Mouse (Mus musculus): ENCODE measurements around the gene Ap3b1.

The Ap3b1 gene

DNA sequence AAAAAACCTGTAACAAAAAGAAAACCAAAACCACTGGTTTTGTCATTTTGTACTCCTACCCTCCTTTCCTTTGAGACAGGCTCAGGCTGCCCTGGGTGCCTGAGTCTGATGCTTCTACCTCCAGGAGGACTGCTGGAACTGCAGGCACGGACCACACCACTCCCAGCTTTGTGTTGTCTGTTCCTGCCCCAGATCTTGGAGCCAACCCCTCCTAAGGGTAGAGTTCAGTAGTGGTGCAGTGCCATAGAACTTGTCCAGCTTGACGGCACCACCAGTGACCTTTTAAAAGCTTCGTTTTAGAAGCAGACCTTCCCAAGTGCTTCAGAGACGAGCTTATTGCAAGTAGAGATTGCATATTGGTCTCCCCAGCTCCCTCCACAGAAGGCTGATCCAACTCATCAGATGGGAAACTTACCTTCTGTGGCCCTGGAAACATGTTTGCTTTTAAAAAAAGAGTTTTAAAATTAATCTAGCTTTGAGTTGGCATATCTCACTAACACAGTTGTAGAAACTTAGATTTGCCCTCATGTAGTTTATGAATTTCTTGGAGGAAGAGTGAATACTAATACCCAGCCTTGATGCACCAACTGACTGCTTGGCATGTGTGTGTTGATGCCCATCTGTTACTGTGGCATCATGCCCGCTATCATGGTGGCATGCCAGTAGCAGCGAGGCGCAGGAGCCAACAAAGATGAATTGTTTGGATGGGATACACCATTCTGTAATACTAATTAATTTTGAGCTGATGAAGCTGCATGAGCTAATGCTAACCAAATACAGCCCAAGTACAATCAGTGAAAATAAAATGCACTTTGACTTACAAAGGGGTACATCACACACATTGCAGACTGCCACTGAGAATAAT lies 17.0 kb downstream of the Ap3b1 start:
- DNase-seq, result no peak

- DNase-seq, result no peak
Measured at GRCm38 (mm10) chr13:94379006-94379405, 20.2 kb downstream of the Ap3b1 start.

DNA sequence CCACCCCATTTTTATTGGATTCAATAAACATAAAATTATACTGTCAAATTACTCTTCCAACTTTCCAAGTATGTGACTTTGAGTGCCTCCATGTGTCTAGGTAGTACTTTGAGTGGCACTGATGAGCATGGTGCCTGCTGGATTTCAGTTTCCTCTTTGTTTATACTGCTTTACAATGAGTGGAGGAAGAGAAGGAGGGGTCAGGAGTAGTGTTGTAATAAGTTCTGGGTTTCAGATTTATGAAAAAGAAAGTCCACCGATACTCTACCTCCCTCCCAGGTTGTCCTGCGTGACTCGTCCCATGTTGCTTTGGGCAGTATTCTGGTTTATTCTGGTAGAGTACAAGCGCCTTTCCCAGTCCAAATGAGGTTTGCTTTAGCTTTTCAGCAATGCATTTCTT lies 22.7 kb downstream of the Ap3b1 start:
- no peak for DNase-seq

- no peak for DNase-seq
Measured at GRCm38 (mm10) chr13:94381829-94382675, 23.3 kb downstream of the Ap3b1 start.

GRCm38 (mm10) chr13:94384931-94385570 lies 26.3 kb downstream of the Ap3b1 start:
- no peak for DNase-seq

DNA sequence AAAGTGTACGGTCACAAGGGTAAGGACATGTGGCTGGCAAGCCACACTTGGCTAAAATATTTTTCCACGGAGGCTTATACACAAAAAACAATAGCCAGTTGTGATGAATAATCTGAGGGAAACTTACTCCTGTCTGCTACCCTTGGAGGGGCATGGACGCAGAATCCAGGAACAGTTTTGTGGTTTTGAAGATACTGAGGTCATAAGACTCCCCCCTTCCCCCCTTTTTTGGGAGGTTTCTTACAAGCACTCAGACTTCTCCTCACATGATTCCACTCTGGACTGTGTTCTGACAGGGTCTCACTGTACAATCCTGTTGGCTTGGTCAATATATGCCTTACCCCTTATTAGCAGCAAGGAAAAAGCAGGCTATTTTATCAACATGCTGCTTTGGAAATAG lies 29.8 kb downstream of the Ap3b1 start:
- no peak for DNase-seq

GRCm38 (mm10) chr13:94389541-94389940 lies 30.8 kb downstream of the Ap3b1 start:
- DNase-seq, result no peak

DNA sequence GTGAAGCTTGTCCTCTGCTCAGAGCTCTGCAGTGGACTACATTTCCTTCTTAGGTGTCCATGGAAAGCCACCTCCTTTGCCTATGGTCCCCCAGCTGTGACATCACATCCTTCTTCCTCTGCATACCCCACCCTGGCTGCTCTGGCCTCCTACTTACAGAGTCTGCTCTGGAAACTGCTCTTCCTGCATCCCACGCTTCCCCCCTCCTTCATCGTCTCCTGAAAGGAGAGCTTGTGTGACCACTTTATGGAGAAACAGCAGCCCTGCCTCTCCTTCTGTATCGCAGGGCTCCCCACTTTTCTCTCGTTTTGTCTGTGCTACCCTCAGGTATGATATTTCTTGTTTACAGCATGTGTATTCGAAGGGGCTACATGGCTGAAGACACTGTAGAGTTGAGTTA lies 33.5 kb downstream of the Ap3b1 start:
- DNase-seq, result no peak

DNA sequence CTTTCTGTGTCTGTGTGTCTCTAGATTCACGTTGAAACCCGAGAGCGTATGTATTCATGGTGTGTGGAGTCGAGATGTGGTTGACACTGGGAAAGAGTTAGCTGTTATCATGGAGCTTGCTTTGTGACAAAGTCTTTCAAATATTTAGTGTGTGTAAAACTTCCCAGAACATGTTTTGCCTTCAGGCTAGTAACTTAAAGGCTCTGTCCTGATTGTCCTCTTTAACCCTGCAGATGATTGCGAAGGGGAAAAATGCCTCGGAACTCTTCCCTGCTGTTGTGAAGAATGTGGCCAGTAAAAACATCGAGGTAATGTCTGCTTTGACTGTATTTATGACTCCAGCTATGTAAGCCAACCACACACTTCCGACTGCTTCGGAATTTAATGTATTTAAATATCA lies 35.7 kb downstream of the Ap3b1 start:
- DNase-seq, result no peak

GRCm38 (mm10) chr13:94395763-94396162 lies 37.0 kb downstream of the Ap3b1 start:
- DNase-seq, result no peak

GRCm38 (mm10) chr13:94396392-94396920 lies 37.7 kb downstream of the Ap3b1 start:
- DNase-seq, result no peak

GRCm38 (mm10) chr13:94398568-94399374 lies 40.0 kb downstream of the Ap3b1 start:
- no peak for DNase-seq

DNA sequence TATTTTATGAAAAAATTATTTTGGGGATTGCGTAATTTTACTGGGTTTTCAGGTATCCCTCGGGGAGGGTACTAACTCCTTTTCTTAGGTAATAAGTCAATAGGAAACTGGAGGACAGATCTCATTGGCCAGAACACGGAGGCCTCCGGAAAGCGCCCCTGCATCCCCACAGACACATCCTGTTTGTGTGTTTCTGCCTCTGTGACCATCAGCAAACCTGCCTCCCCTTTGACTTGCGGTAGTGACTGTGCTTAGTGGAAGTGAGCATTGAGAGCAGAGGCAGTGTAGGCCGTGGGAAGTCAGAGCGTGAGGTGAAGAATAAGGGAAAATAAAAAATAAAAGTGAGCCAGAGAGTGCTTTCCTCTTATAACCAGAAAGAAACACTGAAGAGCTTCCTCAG lies 41.7 kb downstream of the Ap3b1 start:
- DNase-seq, result no peak

GRCm38 (mm10) chr13:94423600-94423999 lies 64.8 kb downstream of the Ap3b1 start:
- no peak for DNase-seq

DNA sequence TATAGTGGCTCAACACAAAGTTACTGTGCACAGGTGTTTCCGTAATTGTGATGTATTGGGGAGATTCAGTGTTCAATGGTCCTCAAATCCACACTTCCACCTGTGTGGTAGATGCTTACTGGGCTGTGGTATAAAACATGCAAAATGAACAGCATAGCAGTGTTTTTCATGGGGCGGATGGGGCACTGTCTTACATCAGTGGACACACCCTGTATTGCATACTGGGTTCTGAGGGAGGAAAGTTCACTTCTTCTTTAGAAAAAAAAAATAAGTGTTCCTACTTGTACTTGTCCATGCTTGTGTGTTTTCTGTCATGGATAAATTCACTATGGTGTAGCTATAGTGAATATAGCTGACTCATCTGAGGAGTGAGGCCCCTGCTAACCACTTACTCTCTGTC lies 70.8 kb downstream of the Ap3b1 start:
- no peak for DNase-seq

- DNase-seq, result peak; percentile 55 to 63
Measured at GRCm38 (mm10) chr13:94439386-94439785, 80.6 kb downstream of the Ap3b1 start.

DNA sequence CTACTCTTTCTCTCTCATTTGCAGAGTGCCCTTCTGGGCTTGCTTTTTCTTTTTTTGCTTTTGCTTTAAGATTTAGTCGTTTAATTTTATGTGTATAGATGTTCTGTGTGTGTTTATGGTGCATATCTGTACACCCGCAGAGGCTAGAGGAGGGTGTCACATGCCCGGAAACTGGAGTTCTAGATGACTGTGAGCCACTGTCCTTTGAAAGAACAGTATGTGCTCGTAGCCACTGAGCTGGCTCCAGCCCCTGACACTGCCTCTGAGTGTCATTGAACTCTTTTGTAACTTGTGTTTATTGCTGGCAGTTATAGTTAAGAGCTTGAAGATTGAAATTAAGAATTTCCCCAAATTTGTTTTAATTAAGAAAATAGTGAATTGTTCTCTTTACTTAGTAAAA lies 82.4 kb downstream of the Ap3b1 start:
- DNase-seq, result no peak

GRCm38 (mm10) chr13:94443411-94443810 lies 84.7 kb downstream of the Ap3b1 start:
- no peak for DNase-seq

DNA sequence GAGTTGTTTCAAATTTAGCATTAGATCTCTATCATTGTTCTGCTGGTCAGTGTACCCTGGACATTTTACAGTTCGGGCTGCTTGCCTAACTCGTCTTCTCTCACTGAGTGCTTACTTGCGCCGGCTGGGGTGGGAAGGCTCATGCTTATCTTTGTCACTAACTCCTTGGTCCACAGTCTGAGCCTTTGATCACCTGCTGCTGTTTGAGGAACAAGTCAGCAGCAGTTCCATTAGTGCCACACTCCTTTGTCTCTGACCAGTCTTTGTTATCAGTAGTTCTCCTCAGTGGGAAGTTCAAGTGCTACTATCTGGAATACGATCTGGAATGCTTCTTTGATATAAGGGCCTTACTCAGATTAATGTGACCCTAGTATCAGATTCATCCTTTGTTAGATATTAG lies 86.3 kb downstream of the Ap3b1 start:
- DNase-seq, result no peak

DNA sequence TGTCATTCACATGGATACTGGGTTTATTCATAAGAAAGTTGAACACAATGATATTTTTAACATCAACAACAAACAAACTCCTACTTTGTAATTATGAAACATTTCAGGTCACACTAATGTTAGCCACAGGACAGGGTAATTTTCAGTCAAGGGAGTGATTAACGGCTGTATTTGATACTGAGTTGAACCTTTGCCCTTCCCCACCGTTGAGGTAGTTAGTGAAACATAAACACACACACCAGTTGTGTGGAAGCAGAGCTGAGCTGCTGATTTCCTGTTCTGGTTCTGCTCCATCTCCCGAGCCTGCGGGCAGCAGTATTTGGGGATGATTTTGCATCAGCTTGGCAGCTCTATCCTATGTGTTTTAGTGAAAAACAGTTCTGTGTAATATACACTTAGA lies 88.2 kb downstream of the Ap3b1 start:
- DNase-seq, result no peak

DNA sequence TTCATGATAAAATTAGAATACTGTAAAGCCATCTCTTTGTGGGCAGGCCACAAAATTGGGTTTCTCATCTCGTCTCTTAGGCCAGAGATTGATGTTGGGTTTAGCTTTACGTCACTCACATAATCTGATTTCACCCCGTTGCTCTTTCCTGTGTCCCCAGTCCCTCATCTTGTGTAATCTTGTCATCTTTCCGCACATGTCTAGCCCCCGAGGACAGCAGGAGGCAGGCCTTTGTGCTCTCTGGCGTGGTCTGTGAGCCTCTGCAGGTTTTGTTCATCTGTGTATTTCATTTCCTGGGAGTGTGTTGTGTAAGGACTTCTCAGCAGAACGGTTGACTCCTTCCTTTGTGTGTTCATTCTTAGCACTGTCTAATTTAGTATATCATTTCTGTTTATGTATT lies 90.8 kb downstream of the Ap3b1 start:
- DNase-seq, result no peak

- peak; percentile 43 to 49 for DNase-seq
Measured at GRCm38 (mm10) chr13:94451229-94451628, 92.5 kb downstream of the Ap3b1 start.
